Mouse (Mus musculus) hindlimb bud, embryonic 11.5 days (tissue): Measurements from ENCODE around the gene Gm9507.
"Not testable (repeated sequence)": the region's sequence is repeated elsewhere in the genome, so short reads cannot be mapped to it uniquely, and the experiment has no call there.

Experiments
- DNase-seq: peaks from one replicate; pipeline ENCODE4 v3.0.0-alpha.2; 2012; ENCODE audit warnings: low read depth, low spot score; ENCODE audit errors: extremely low spot score

Gene Gm9507

GRCm38 (mm10) chr10:77811743-77812142, at the start of gene Gm9507:
Gm9507 (minus strand) TSS chr10:77811843.
- no peak for DNase-seq

GRCm38 (mm10) chr10:77852559-77852958, 40.9 kb upstream of the Gm9507 start, which contains the start of gene Gm10318:
Gm10318 (plus strand) TSS chr10:77852859.
- DNase-seq = no peak

GRCm38 (mm10) chr10:77847538-77847937, 35.9 kb upstream of the Gm9507 start:
- DNase-seq = no peak

- no peak for DNase-seq
Observed at GRCm38 (mm10) chr10:77846961-77847360, 35.3 kb upstream of the Gm9507 start.

GRCm38 (mm10) chr10:77846503-77846902, 34.9 kb upstream of the Gm9507 start, which contains the start of gene Gm36176:
Gm36176 (plus strand) TSS chr10:77846803.
- no peak for DNase-seq

- DNase-seq = no peak
Observed at GRCm38 (mm10) chr10:77839006-77839405, 27.4 kb upstream of the Gm9507 start.

GRCm38 (mm10) chr10:77835647-77836046, 24.0 kb upstream of the Gm9507 start, which contains the start of gene Krtap10-10:
Krtap10-10 (plus strand) TSS chr10:77835947.
- no peak for DNase-seq

- no peak for DNase-seq
Observed at GRCm38 (mm10) chr10:77826951-77827350, 15.3 kb upstream of the Gm9507 start, which contains the start of gene Krtap10-4. Krtap10-4 (minus strand) TSS chr10:77827095.

- DNase-seq = no peak
Observed at GRCm38 (mm10) chr10:77819203-77819602, 7.6 kb upstream of the Gm9507 start.

- DNase-seq = no peak
Observed at GRCm38 (mm10) chr10:77818523-77818922, 6.9 kb upstream of the Gm9507 start.

- no peak for DNase-seq
Observed at GRCm38 (mm10) chr10:77815514-77815913, 3.9 kb upstream of the Gm9507 start.

GRCm38 (mm10) chr10:77814382-77814781, 2.7 kb upstream of the Gm9507 start, which contains the start of gene Gm2696:
Gm2696 (plus strand) TSS chr10:77814682.
- DNase-seq = no peak

- DNase-seq = no peak
Observed at GRCm38 (mm10) chr10:77804095-77804494, 7.5 kb downstream of the Gm9507 start.

- no peak for DNase-seq
Observed at GRCm38 (mm10) chr10:77798921-77799508, 12.6 kb downstream of the Gm9507 start, which contains the start of gene Gm19668. Gm19668 (minus strand) TSS chr10:77799133.

- not testable (repeated sequence) for DNase-seq
Observed at GRCm38 (mm10) chr10:77798164-77798920, 13.3 kb downstream of the Gm9507 start.

- DNase-seq = no peak
Observed at GRCm38 (mm10) chr10:77797677-77798076, 14.0 kb downstream of the Gm9507 start.

GRCm38 (mm10) chr10:77794976-77795375, 16.7 kb downstream of the Gm9507 start, which contains the start of gene Gm9639:
Gm9639 (minus strand) TSS chr10:77795076.
- DNase-seq = no peak

GRCm38 (mm10) chr10:77788621-77789020, 23.0 kb downstream of the Gm9507 start:
- DNase-seq = no peak

GRCm38 (mm10) chr10:77787876-77788275, 23.8 kb downstream of the Gm9507 start, which contains the start of gene Gm7137:
Gm7137 (minus strand) TSS chr10:77788200.
- not testable (repeated sequence) for DNase-seq

- DNase-seq = not testable (repeated sequence)
Observed at GRCm38 (mm10) chr10:77783396-77783795, 28.2 kb downstream of the Gm9507 start.

- not testable (repeated sequence) for DNase-seq
Observed at GRCm38 (mm10) chr10:77782442-77782841, 29.2 kb downstream of the Gm9507 start, which contains the start of gene Gm3250. Gm3250 (minus strand) TSS chr10:77782542.

GRCm38 (mm10) chr10:77776844-77777243, 34.8 kb downstream of the Gm9507 start, which contains the start of gene Gm7138:
Gm7138 (minus strand) TSS chr10:77776944.
- DNase-seq = not testable (repeated sequence)
